Mouse (Mus musculus): ENCODE measurements around the gene Bicral. TPM values are rescaled to one million over a fixed set of nuclear protein-coding genes. Genes with fewer than 3 reads are reported as not detected.
"Not testable (repeated sequence)": the region's sequence is repeated elsewhere in the genome, so short reads cannot be mapped to it uniquely, and the experiment has no call there.

Gene Bicral
- polyA plus RNA-seq, 2 experiments = 5.4 to 17.7 TPM

DNA sequence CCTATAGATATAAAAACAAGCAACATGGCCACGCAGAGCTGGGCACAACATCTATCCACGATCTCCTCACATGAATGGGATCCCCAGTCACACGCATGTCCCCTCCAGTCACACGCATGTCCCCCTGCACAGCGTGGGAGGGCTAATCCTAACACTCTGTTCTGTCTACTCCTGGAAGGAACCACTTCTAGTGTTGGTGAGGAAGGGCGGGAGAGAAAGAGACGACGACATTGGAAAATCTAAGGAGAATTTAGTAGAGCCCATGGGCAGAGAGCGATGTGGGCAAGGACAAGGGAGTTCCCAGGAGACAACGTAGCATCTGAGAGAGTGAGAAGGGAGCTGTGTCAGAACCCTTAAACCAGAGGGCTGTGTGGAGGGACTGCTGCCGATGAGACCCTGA lies 87.7 kb downstream of the Bicral start:
- Histone ChIP-seq H3K4me3 (replicated peaks; ENCODE audit: low read length) (no peak overlapping the region), H3K27me3 (ENCODE audit: control insufficient read depth, insufficient read depth, low read length) (no peaks in the 10 kb centered on the region), H3K4me2 (replicated peaks; ENCODE audit: low read depth, low read length, severe bottlenecking) (no peak overlapping the region), H3K27ac (replicated peaks; ENCODE audit: low read depth, low read length) (no peak overlapping the region), H3K36me3 (ENCODE audit: control insufficient read depth, insufficient read depth, low read length) (peaks cover 9% of the 10 kb centered on the region), H3K9me3 (ENCODE audit: control insufficient read depth, low read length) (no peaks in the 10 kb centered on the region), H3K4me1 (ENCODE audit: control insufficient read depth, insufficient read depth, low read length) (peaks cover 10% of the 10 kb centered on the region), H3K9ac (ENCODE audit: low read depth, low read length, severe bottlenecking) (no peak overlapping the region)
- DNase-seq (ENCODE audit: low spot score) = no peak
- 93% methylated on average over 11 of the region's 11 CpGs for WGBS
- TF ChIP-seq POLR2A (IDR thresholded peaks at IDR 0.05; ENCODE audit: borderline replicate concordance, extremely low read depth, insufficient read depth, insufficient read length) = no peak
- ATAC-seq (ENCODE audit: low FRiP score, low read depth) = no peak

DNA sequence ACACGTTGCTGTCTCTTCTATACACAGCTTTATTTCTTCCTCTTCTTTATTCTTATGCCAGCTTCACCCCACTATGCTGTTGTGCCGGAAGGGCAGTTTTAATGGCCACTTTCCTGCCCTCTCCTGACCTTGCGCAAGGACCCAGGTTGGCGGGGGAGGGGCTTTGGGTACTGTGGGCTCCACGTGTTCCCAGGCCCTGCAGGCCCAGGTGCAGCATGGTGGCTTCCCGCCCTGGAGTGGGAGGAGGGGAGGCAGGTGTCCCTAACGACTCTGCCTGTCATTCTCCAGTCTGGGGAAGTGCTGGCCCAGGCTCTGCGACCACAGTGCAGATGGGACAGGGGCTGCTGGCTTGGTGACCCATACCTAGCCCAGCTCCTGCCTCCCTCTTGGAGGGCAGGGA lies 90.4 kb downstream of the Bicral start:
- WGBS = 40% methylated on average over 8 of the region's 8 CpGs

DNA sequence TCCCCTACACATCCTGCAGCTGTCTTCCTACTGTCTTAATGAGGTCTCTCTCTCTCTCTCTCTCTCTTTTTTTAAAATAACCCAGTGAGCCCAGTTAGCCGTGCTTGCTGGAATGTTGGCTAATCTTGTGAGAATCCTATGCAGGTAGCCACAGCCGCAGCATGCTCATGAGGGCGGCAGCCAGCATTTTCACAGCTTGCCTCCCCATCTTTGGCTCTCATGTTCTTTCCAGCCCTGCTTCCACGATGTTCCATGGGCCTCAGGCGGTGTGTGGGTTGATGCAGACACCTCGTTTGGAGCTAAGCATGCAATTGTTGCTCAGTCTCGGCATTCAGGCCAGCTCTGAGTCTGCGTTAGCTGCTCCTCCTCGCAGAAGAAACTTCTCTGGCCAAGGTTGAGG lies 93.4 kb downstream of the Bicral start:
- H3K4me2 ChIP-seq (replicated peaks; ENCODE audit: low read depth, low read length, severe bottlenecking); H3K9me3 ChIP-seq (ENCODE audit: control insufficient read depth, low read length); H3K27me3 ChIP-seq (ENCODE audit: control insufficient read depth, insufficient read depth, low read length); H3K36me3 ChIP-seq (ENCODE audit: control insufficient read depth, insufficient read depth, low read length); H3K27ac ChIP-seq (replicated peaks; ENCODE audit: low read depth, low read length); DNase-seq (ENCODE audit: low spot score); H3K4me1 ChIP-seq (ENCODE audit: control insufficient read depth, insufficient read depth, low read length); H3K4me3 ChIP-seq (replicated peaks; ENCODE audit: low read length); H3K9ac ChIP-seq (ENCODE audit: low read depth, low read length, severe bottlenecking); ATAC-seq (ENCODE audit: low FRiP score, low read depth): not testable (repeated sequence)
- 57% methylated on average over 8 of the region's 9 CpGs for WGBS

More for the DNA sequence above, 90.4 kb downstream of the Bicral start:
- Histone ChIP-seq H3K4me2 (replicated peaks; ENCODE audit: low read depth, low read length, severe bottlenecking) (no peak overlapping the region), H3K27me3 (ENCODE audit: control insufficient read depth, insufficient read depth, low read length) (no peaks in the 10 kb centered on the region), H3K9ac (ENCODE audit: low read depth, low read length, severe bottlenecking) (no peak overlapping the region), H3K27ac (replicated peaks; ENCODE audit: low read depth, low read length) (no peak overlapping the region), H3K36me3 (ENCODE audit: control insufficient read depth, insufficient read depth, low read length) (no peaks in the 10 kb centered on the region), H3K4me3 (replicated peaks; ENCODE audit: low read length) (no peak overlapping the region), H3K4me1 (ENCODE audit: control insufficient read depth, insufficient read depth, low read length) (peaks cover 4% of the 10 kb centered on the region), H3K9me3 (ENCODE audit: control insufficient read depth, low read length) (no peaks in the 10 kb centered on the region)
- DNase-seq (ENCODE audit: low spot score) (no peak), ATAC-seq (ENCODE audit: low FRiP score, low read depth) (no peak)
- TF ChIP-seq POLR2A (IDR thresholded peaks at IDR 0.05; ENCODE audit: borderline replicate concordance, extremely low read depth, insufficient read depth, insufficient read length) = no peak

DNA sequence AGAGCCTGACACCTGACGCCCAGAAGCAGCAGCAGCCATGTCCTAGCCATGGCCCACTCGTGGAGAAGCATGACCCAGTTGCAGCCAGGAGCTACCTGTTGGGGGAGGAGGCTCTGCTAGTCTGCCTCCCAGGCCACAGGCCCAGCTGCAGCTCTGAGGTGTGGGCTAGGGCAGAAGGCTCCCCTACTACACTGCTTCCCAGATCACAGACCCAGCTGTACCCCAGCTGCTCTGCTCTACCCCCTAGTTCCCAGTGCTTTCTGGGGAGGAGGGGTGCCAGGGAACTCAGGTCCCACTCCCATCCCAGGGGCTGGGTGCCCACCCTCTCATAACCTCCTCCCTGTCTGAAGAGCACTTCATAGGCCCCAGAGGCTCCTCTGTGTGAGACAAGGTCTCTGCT lies 94.7 kb downstream of the Bicral start, which contains the start of gene Ptcra:
TSS of gene Ptcra (minus strand) at position 169 of the 400 bp plus-strand sequence.
- no peak within 1 kb of the TSS for H3K9ac ChIP-seq (ENCODE audit: low read depth, low read length, severe bottlenecking)
- no peaks in the 10 kb centered on the region for H3K36me3 ChIP-seq (ENCODE audit: control insufficient read depth, insufficient read depth, low read length)
- no peak for ATAC-seq (ENCODE audit: low FRiP score, low read depth)
- no peak for TF ChIP-seq POLR2A (IDR thresholded peaks at IDR 0.05; ENCODE audit: borderline replicate concordance, extremely low read depth, insufficient read depth, insufficient read length)
- no peak for DNase-seq (ENCODE audit: low spot score)
- 71% methylated on average over 2 of the region's 2 CpGs for WGBS
- no peaks in the 10 kb centered on the region for H3K4me1 ChIP-seq (ENCODE audit: control insufficient read depth, insufficient read depth, low read length)
- no peak within 1 kb of the TSS for H3K27ac ChIP-seq (replicated peaks; ENCODE audit: low read depth, low read length)
- H3K4me2 ChIP-seq (replicated peaks; ENCODE audit: low read depth, low read length, severe bottlenecking) = no peak within 1 kb of the TSS
- H3K9me3 ChIP-seq (ENCODE audit: control insufficient read depth, low read length) = no peaks in the 10 kb centered on the region
- no peaks in the 10 kb centered on the region for H3K27me3 ChIP-seq (ENCODE audit: control insufficient read depth, insufficient read depth, low read length)
- no peak within 1 kb of the TSS for H3K4me3 ChIP-seq (replicated peaks; ENCODE audit: low read length)

DNA sequence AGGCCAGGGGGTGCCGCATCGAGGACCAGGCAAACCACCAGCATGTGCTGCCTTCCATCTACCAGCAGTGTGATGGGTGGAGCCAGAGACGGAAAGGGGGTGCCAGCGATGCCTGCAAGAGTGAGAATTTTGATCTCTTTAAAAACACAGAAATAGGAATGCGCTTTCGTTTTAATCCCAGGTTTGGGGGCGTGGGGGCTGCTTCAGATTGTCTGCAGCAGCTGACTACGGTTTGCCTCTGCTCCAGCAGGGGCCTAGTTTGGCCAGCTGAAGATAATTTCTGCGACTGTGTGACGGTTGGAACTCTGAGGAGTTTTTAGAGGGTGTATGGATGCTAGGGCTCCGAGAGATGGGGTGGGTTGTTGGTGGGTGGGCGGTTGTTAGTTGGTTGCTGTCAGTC lies 99.5 kb downstream of the Bicral start:
- TF ChIP-seq POLR2A (IDR thresholded peaks at IDR 0.05; ENCODE audit: borderline replicate concordance, extremely low read depth, insufficient read depth, insufficient read length) = no peak
- no peak for DNase-seq (ENCODE audit: low spot score)
- Histone ChIP-seq H3K9ac (ENCODE audit: low read depth, low read length, severe bottlenecking) (no peak overlapping the region), H3K4me2 (replicated peaks; ENCODE audit: low read depth, low read length, severe bottlenecking) (no peak overlapping the region), H3K4me3 (replicated peaks; ENCODE audit: low read length) (no peak overlapping the region), H3K36me3 (ENCODE audit: control insufficient read depth, insufficient read depth, low read length) (no peaks in the 10 kb centered on the region), H3K27ac (replicated peaks; ENCODE audit: low read depth, low read length) (no peak overlapping the region), H3K9me3 (ENCODE audit: control insufficient read depth, low read length) (no peaks in the 10 kb centered on the region), H3K27me3 (ENCODE audit: control insufficient read depth, insufficient read depth, low read length) (no peaks in the 10 kb centered on the region), H3K4me1 (ENCODE audit: control insufficient read depth, insufficient read depth, low read length) (no peaks in the 10 kb centered on the region)
- 82% methylated on average over 12 of the region's 12 CpGs for WGBS
- ATAC-seq (ENCODE audit: low FRiP score, low read depth) = no peak
